Mouse (Mus musculus) MEL (cell line): Measurements from ENCODE around the gene Crybb2.

Experiments used
- CTCF ChIP-seq, 3 experiments: IDR thresholded peaks in 2 of 3; conservative IDR thresholded peaks in 1 of 3; 2 replicates each; pipeline ENCODE4 v1.5.1; 2011 to 2012; ENCODE audit warnings: low read length in 3 of 3, low read depth in 2 of 3, mild to moderate bottlenecking in 2 of 3, improper control_type of control experiment in 1 of 3, inconsistent platforms in 1 of 3, mixed read lengths in 1 of 3, moderate library complexity in 1 of 3; ENCODE audit not compliant: control insufficient read depth in 1 of 3, insufficient read depth in 1 of 3, poor library complexity in 1 of 3, severe bottlenecking in 1 of 3
- ELF1 ChIP-seq: IDR thresholded peaks from 2 replicates; pipeline ENCODE4 v1.6.1; 2014; ENCODE audit warnings: low read depth, mild to moderate bottlenecking, inconsistent platforms, low read length, improper control_type of control experiment, moderate library complexity
- EP300 ChIP-seq, 2 experiments: IDR thresholded peaks; 2 replicates each; pipeline ENCODE4 v1.6.1; 2011; ENCODE audit warnings: improper control_type of control experiment in 2 of 2, low read length in 2 of 2, low read depth in 1 of 2, mild to moderate bottlenecking in 1 of 2
- JUND ChIP-seq: IDR thresholded peaks from 2 replicates; pipeline ENCODE4 v1.6.1; 2011; ENCODE audit warnings: low read depth, mild to moderate bottlenecking, improper control_type of control experiment, low read length
- MAFK ChIP-seq: IDR thresholded peaks from 2 replicates; pipeline ENCODE4 v1.6.1; 2011; ENCODE audit warnings: low read depth, mild to moderate bottlenecking, low read length, improper control_type of control experiment, borderline replicate concordance
- MAX ChIP-seq: IDR thresholded peaks from 2 replicates; pipeline ENCODE4 v1.6.1; 2011; ENCODE audit warnings: low read length, improper control_type of control experiment
- MAZ ChIP-seq: IDR thresholded peaks from 2 replicates; pipeline ENCODE4 v1.6.1; 2012; ENCODE audit warnings: low read depth, mild to moderate bottlenecking, inconsistent platforms, low read length, improper control_type of control experiment
- MXI1 ChIP-seq: IDR thresholded peaks from 2 replicates; pipeline ENCODE4 v1.6.1; 2011; ENCODE audit warnings: mild to moderate bottlenecking, low read depth, low read length, improper control_type of control experiment
- POLR2A ChIP-seq, 2 experiments: IDR thresholded peaks; 2 replicates each; pipeline ENCODE4 v1.6.1; 2011 to 2012; ENCODE audit warnings: low read length in 2 of 2, mild to moderate bottlenecking in 2 of 2, control low read depth in 1 of 2, improper control_type of control experiment in 1 of 2, low read depth in 1 of 2, moderate library complexity in 1 of 2; ENCODE audit not compliant: control insufficient read depth in 1 of 2, insufficient read depth in 1 of 2, poor library complexity in 1 of 2
- POLR2AphosphoS2 ChIP-seq: IDR thresholded peaks from 2 replicates; pipeline ENCODE4 v1.6.1; 2011; ENCODE audit warnings: low read length, improper control_type of control experiment
- SIN3A ChIP-seq: IDR thresholded peaks from 2 replicates; pipeline ENCODE4 v1.6.1; 2012; ENCODE audit warnings: low read length, improper control_type of control experiment, inconsistent platforms
- TAL1 ChIP-seq: IDR thresholded peaks from 2 replicates; pipeline ENCODE4 v1.6.1; 2012; ENCODE audit warnings: mild to moderate bottlenecking, inconsistent platforms, low read length, moderate library complexity, mixed read lengths
- ZKSCAN1 ChIP-seq: IDR thresholded peaks from 2 replicates; pipeline ENCODE4 v1.6.1; 2012; ENCODE audit warnings: low read depth, mild to moderate bottlenecking, inconsistent platforms, low read length, improper control_type of control experiment, moderate library complexity

DNA sequence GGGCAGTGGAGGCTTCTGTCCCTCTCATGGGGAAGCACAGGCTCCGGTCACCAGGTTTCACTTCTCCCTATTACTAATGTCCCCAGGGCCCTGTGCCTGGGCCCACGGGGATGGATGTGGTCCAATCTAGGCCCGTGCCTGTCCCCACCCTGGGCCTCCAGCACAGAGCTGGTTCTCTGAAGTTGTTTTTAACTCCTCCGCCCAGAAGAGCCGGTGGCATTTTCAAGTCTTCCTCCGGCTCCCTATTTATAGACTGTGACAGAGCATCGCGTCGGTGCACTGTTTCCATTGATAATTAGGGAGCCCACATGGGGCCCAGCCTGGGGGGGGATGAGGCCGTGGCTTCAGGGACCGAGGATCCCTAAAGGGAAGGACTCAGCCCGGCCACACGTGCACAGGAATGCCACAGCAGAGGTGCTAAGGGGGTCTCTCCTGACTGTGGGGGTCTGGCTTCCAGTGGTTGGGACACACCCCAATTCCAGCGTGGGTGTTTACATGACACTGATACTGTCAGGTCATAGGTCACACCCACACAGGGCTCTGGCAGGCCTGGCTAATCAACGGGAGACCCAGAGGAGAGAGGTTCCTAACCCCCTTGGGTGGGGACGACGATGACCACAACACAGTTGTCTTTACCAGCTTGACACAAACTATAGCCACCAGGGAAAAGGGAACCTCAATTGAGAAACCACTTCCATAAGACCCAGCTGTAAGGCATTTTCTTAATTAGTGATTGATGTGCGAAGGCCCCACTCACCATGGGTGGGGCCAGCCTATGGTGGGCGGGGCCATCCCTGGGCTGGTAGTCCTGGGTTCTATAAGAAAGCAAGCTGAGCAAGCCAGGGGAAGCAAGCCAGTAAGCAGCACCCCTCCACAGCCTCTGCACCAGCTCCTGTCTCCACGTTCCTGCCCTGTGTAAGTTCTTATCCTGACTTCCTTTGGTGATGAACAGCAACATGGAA, 44.6 kb upstream of the Crybb2 start:
- TF ChIP-seq POLR2A (IDR thresholded peaks at IDR 0.05; ENCODE audit: control insufficient read depth in 1 of 2, insufficient read depth in 1 of 2, low read depth in 1 of 2, low read length in 2 of 2, poor library complexity in 1 of 2) (no peak), MAFK (no peak), SIN3A (no peak), CTCF (IDR thresholded peaks at IDR 0.05 in 2 of 3, conservative IDR thresholded peaks at IDR 0.05 in 1 of 3; ENCODE audit: control insufficient read depth in 1 of 3, insufficient read depth in 1 of 3, low read depth in 2 of 3, low read length in 3 of 3, poor library complexity in 1 of 3, severe bottlenecking in 1 of 3) (no peak), MAX (no peak), ZKSCAN1 (no peak), ELF1 (no peak), EP300 (IDR thresholded peaks at IDR 0.05; ENCODE audit: low read depth in 1 of 2, low read length in 2 of 2) (no peak), TAL1 (no peak), MAZ (no peak), POLR2AphosphoS2 (no peak), MXI1 (no peak), JUND (no peak)
